Mouse (Mus musculus): Measurements from ENCODE around the gene Ttc6.

GRCm38 (mm10) chr12:57550181-57550808 is 13.6 kb upstream of the Ttc6 start:
- TF ChIP-seq CTCF (IDR thresholded peaks at IDR 0.05; ENCODE audit: borderline replicate concordance, insufficient read depth, low read length): no peak
- TF ChIP-seq POLR2A (IDR thresholded peaks at IDR 0.05; ENCODE audit: low read depth, low read length): no peak

Data from embryonic fibroblast, embryonic 13.5 days (primary cell).